Mouse (Mus musculus): ENCODE measurements around the gene Trim2. TPM values are rescaled to one million over a fixed set of nuclear protein-coding genes. Genes with fewer than 3 reads are reported as not detected.

Gene Trim2
- polyA plus RNA-seq, 1 experiment from 2014 or later: 87.0 TPM

DNA sequence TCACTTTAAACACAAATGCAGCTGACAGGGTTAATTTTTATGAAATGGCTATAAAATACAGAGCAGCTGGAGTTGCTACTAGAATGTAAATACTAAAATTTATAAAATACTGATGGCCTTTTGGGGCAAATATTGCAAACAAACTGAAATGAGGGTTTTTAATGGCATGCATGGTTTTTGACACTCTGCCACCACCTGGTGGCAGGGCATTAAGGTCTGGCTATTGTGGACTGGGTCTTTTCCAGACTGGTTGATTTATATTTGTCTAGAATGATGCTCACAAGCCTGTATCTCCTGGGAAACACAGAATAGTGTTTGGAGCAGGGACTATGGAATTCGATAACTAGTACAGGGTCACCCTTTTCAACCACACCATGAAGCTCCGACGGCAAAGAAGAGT, 183.2 kb downstream of the Trim2 start:
- H3K27me3 ChIP-seq (ENCODE audit: insufficient read depth, poor library complexity, severe bottlenecking): no peaks in the 10 kb centered on the region
- peak; percentile 18 for DNase-seq (ENCODE audit: low spot score)
- WGBS: 88% methylated on average over 3 of the region's 3 CpGs

DNA sequence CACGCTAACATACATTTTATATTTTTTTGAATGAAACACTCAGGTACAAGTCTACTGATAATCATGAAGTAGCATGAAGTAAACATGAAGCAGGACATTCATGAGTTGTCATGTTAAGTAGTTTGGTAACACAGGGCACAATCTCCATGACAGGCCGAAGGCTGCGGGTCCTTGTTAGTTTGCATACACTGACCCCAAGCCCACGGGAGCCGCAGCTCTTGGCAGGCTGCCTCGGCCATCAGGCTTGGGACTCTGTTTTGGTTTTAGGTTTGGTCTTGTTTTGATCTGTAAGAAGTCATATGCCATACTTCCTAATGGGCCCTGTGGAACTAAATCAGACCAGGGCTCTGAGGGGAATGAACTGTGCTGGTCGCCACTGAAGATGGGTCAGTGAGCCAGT, 188.0 kb downstream of the Trim2 start:
- no peak overlapping the region for H3K27ac ChIP-seq
- no peaks in the 10 kb centered on the region for H3K27me3 ChIP-seq (ENCODE audit: insufficient read depth, poor library complexity, severe bottlenecking)
- no peak for DNase-seq (ENCODE audit: low spot score)
- no peaks in the 10 kb centered on the region for H3K4me1 ChIP-seq (replicated peaks)
- H3K9me3 ChIP-seq: no peaks in the 10 kb centered on the region
- 84% methylated on average over 7 of the region's 7 CpGs for WGBS
- no peak overlapping the region for H3K4me3 ChIP-seq
- H3K36me3 ChIP-seq: no peaks in the 10 kb centered on the region

More for the DNA sequence above, 183.2 kb downstream of the Trim2 start:
- Histone ChIP-seq H3K4me1 (replicated peaks) (peaks cover 3% of the 10 kb centered on the region; the same call in 1 of the 2 replicates), H3K4me3 (no peak overlapping the region), H3K27ac (no peak overlapping the region), H3K9me3 (no peaks in the 10 kb centered on the region), H3K36me3 (no peaks in the 10 kb centered on the region)

DNA sequence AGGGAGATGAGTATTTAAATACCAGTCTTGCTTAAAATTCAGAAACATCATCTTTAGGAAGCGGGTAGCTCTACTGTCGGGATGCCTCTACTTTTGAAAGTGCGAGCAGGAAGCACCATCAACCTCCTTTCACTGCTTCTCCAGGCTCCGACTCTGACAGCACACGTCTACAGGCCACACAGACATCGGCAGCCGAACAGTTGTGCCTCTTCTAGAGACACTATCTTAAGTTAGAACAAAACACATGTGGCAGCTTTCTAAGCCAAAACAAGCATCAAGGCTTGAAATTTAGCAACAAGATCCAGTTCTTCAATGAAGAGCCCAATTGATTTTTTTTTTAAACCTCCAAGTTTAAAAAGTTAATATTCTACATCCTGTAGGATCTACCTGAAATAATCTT, 188.5 kb downstream of the Trim2 start:
- no peaks in the 10 kb centered on the region for H3K4me1 ChIP-seq (replicated peaks)
- no peak for DNase-seq (ENCODE audit: low spot score)
- H3K9me3 ChIP-seq: no peaks in the 10 kb centered on the region
- H3K4me3 ChIP-seq: no peak overlapping the region
- WGBS: 88% methylated on average over 7 of the region's 7 CpGs
- H3K36me3 ChIP-seq: no peaks in the 10 kb centered on the region
- no peak overlapping the region for H3K27ac ChIP-seq
- no peaks in the 10 kb centered on the region for H3K27me3 ChIP-seq (ENCODE audit: insufficient read depth, poor library complexity, severe bottlenecking)

Other genes with a start within 250 kb of the Trim2 start
- gene Mnd1, start 151.1 kb downstream of the Trim2 start, polyA plus RNA-seq (2016; fragmentation: Nextera tagmentation; extraction: Ambion mirVana): 10.0 and 14.2 TPM in 2 replicates
- 1.5 and 1.9 TPM in 2 replicates for gene Gm6525, start 132.8 kb downstream of the Trim2 start, polyA plus RNA-seq (2016; fragmentation: Nextera tagmentation; extraction: Ambion mirVana)
- 3.8 and 5.8 TPM in 2 replicates for gene Fhdc1, start 173.6 kb upstream of the Trim2 start, polyA plus RNA-seq (2016; fragmentation: Nextera tagmentation; extraction: Ambion mirVana)